Comparison of ENCODE assay signal across 25 mouse cellular contexts in genomic region chrX:103722437-103722836, GRCm38 (mm10).
DNase-seq lines count a peak whose midpoint lies in the region; ATAC-seq and TF ChIP-seq lines count a peak whose summit lies in the region.
"Had no signal": no experiment of that assay in that cellular context is flagged by ENCODE, and none has a peak within 500 bp of the region (broad histone marks: within the 10 kb centered on the region; RNA-seq: fewer than 3 reads in every experiment).

No protein-coding gene starts in this region.

- peaks cover 3% of the 10 kb centered on the region; the same call in 1 of the 2 replicates for H3K27me3 ChIP-seq in kidney, embryonic 14.5 days (ENCODE audit: control insufficient read depth, insufficient read depth, low read length)
- no peaks in the 10 kb centered on the region; the same call in 1 of the 2 replicates for H3K27me3 ChIP-seq in liver, embryonic 14.5 days (ENCODE audit: control insufficient read depth, insufficient read depth, low read length)

- no peak overlapping the region for H3K9ac ChIP-seq in kidney, embryonic 14.5 days (ENCODE audit: low read depth, low read length)
- H3K9ac ChIP-seq in liver, embryonic 14.5 days (replicated peaks) = no peak overlapping the region
- H3K9ac ChIP-seq: embryonic facial prominence, embryonic 12.5 days; forebrain, postnatal 0 days; heart, embryonic 13.5 days; hindbrain, embryonic 12.5 days; limb, embryonic 15.5 days had no signal

- H3K4me2 ChIP-seq in kidney, embryonic 14.5 days (replicated peaks; ENCODE audit: low read depth, low read length) = no peak overlapping the region
- no peak overlapping the region for H3K4me2 ChIP-seq in liver, embryonic 14.5 days (ENCODE audit: low read depth)
- H3K4me2 ChIP-seq: embryonic facial prominence, embryonic 12.5 days; heart, embryonic 13.5 days; hindbrain, embryonic 12.5 days; limb, embryonic 15.5 days had no signal

- 79% methylated on average over 2 of the region's 2 CpGs for WGBS in kidney, embryonic 14.5 days
- WGBS in liver, embryonic 14.5 days (ENCODE audit: insufficient replicate concordance) = 47% methylated on average over 2 of the region's 2 CpGs

- peak; percentile 52 for DNase-seq in kidney, adult 18-20 months
- DNase-seq in adipocyte (ENCODE audit: low spot score) = peak; percentile 16
- peak; percentile 61 for DNase-seq in kidney, postnatal 10 days
- peak; percentile 4 to 23 (median 17) for DNase-seq in liver, embryonic 14.5 days (ENCODE audit: low read depth in 3 of 3, low spot score in 3 of 3)
- DNase-seq in cerebellum, postnatal 4 days (ENCODE audit: low spot score in 2 of 2) = no peak
- no peak for DNase-seq in thymus, postnatal 14 days
- DNase-seq: cerebellum, adult 18-20 months; cerebellum, postnatal 14 days; forebrain, postnatal 0 days; gastrocnemius, postnatal 14 days; heart, adult 18-20 months; heart, postnatal 14 days; layer of hippocampus, adult 9-11 months; lung, postnatal 4 days; midbrain, embryonic 14.5 days; right cerebral cortex, postnatal 14 days; spleen, adult 18-20 months had no signal

- no peak overlapping the region for H3K27ac ChIP-seq in kidney, embryonic 14.5 days (ENCODE audit: low read depth, low read length)
- H3K27ac ChIP-seq in liver, embryonic 14.5 days = no peak overlapping the region
- H3K27ac ChIP-seq: embryonic facial prominence, embryonic 12.5 days; heart, embryonic 13.5 days; hindbrain, embryonic 12.5 days; left cerebral cortex, adult 2 months; limb, embryonic 15.5 days had no signal

- no peak for TF ChIP-seq EP300 in liver, embryonic 14.5 days (IDR thresholded peaks at IDR 0.05; ENCODE audit: low read depth)

- H3K4me1 ChIP-seq in kidney, embryonic 14.5 days (ENCODE audit: control insufficient read depth, insufficient read depth, low read length) = no peaks in the 10 kb centered on the region
- H3K4me1 ChIP-seq in liver, embryonic 14.5 days (replicated peaks; ENCODE audit: control insufficient read depth in 2 of 2, insufficient read depth in 2 of 2, low read length in 1 of 2) = no peaks in the 10 kb centered on the region
- H3K4me1 ChIP-seq: embryonic facial prominence, embryonic 12.5 days; heart, embryonic 13.5 days; hindbrain, embryonic 12.5 days; limb, embryonic 15.5 days had no signal

- H3K36me3 ChIP-seq in kidney, embryonic 14.5 days (ENCODE audit: control insufficient read depth, insufficient read depth, low read length) = no peaks in the 10 kb centered on the region
- H3K36me3 ChIP-seq in liver, embryonic 14.5 days (replicated peaks; ENCODE audit: control insufficient read depth, insufficient read depth, low read depth) = no peaks in the 10 kb centered on the region
- H3K36me3 ChIP-seq: embryonic facial prominence, embryonic 12.5 days; heart, embryonic 13.5 days; hindbrain, embryonic 12.5 days; limb, embryonic 15.5 days had no signal

- H3K9me3 ChIP-seq in kidney, embryonic 14.5 days (ENCODE audit: control insufficient read depth, low read length) = no peaks in the 10 kb centered on the region
- H3K9me3 ChIP-seq in liver, embryonic 14.5 days (ENCODE audit: control insufficient read depth, low read length) = no peaks in the 10 kb centered on the region
- H3K9me3 ChIP-seq: embryonic facial prominence, embryonic 12.5 days; heart, embryonic 13.5 days; hindbrain, embryonic 12.5 days; limb, embryonic 15.5 days had no signal

- no peak overlapping the region for H3K4me3 ChIP-seq in kidney, embryonic 14.5 days (ENCODE audit: low read length)
- H3K4me3 ChIP-seq in liver, embryonic 14.5 days (ENCODE audit: insufficient read depth in 1 of 2, low read depth in 2 of 2, low read length in 2 of 2) = no peak overlapping the region
- H3K4me3 ChIP-seq: embryonic facial prominence, embryonic 12.5 days; heart, embryonic 13.5 days; hindbrain, embryonic 12.5 days; left cerebral cortex, adult 2 months; limb, embryonic 15.5 days had no signal

- ATAC-seq in kidney, embryonic 14.5 days (ENCODE audit: low FRiP score, low TSS enrichment) = no peak
- ATAC-seq in liver, embryonic 14.5 days (ENCODE audit: insufficient read depth) = peak; percentile 53; the same call in 1 of the 2 replicates
- ATAC-seq: CD4-positive, CD25-positive, alpha-beta regulatory T cell, adult 4 months; forebrain, postnatal 0 days; inflammation-experienced regulatory T-cells, adult 6 months had no signal

- no peak for TF ChIP-seq CTCF in liver, embryonic 14.5 days (IDR thresholded peaks at IDR 0.05; ENCODE audit: low read depth)

Comparison
In these comparisons a context has a peak if more than half of its experiments do, and no peak if none do; other contexts are left out.
1. DNase-seq: peak in kidney, adult 18-20 months (single experiment), adipocyte (single experiment), kidney, postnatal 10 days (single experiment) and liver, embryonic 14.5 days (3 of 3); none in cerebellum, postnatal 4 days (0 of 2) and thymus, postnatal 14 days (single experiment).